Mouse (Mus musculus): ENCODE measurements around the gene Akap5.
A peak's percentile ranks its signal among the peaks of the same experiment; 100 is the strongest.

The Akap5 gene

GRCm38 (mm10) chr12:76311227-76311626, 13.5 kb upstream of the Akap5 start:
- peak in 1 of 2 experiments; percentile 33 for DNase-seq

- DNase-seq, result no peak
These were observed 12.7 kb upstream of the Akap5 start for GRCm38 (mm10) chr12:76311951-76312350.

- DNase-seq, result peak; percentile 67 to 70
These were observed 6.1 kb upstream of the Akap5 start for GRCm38 (mm10) chr12:76318282-76319212.

- peak; percentile 54 to 70 for DNase-seq
These were observed 1.9 kb downstream of the Akap5 start for GRCm38 (mm10) chr12:76326437-76327220.

GRCm38 (mm10) chr12:76328567-76329354, 4.1 kb downstream of the Akap5 start:
- DNase-seq, result no peak

GRCm38 (mm10) chr12:76333688-76334087, 9.0 kb downstream of the Akap5 start:
- DNase-seq, result no peak

GRCm38 (mm10) chr12:76335641-76336040, 10.9 kb downstream of the Akap5 start:
- DNase-seq, result no peak

- peak in 1 of 2 experiments; percentile 37 for DNase-seq
These were observed 11.6 kb downstream of the Akap5 start for GRCm38 (mm10) chr12:76336111-76336965.

GRCm38 (mm10) chr12:76341080-76341479, 16.4 kb downstream of the Akap5 start:
- peak in 1 of 2 experiments; percentile 58 for DNase-seq

GRCm38 (mm10) chr12:76345759-76346455, 21.2 kb downstream of the Akap5 start:
- DNase-seq, result peak; percentile 40 to 64

GRCm38 (mm10) chr12:76349680-76350220, 25.1 kb downstream of the Akap5 start:
- no peak for DNase-seq

GRCm38 (mm10) chr12:76360868-76361267, 36.2 kb downstream of the Akap5 start:
- DNase-seq, result no peak

GRCm38 (mm10) chr12:76361405-76362302, 37.0 kb downstream of the Akap5 start:
- DNase-seq, result no peak

- no peak for DNase-seq
These were observed 37.6 kb downstream of the Akap5 start for GRCm38 (mm10) chr12:76362303-76362676.

- DNase-seq, result no peak
These were observed 41.6 kb downstream of the Akap5 start for GRCm38 (mm10) chr12:76366276-76366675.

- peak in 1 of 2 experiments; percentile 20 for DNase-seq
These were observed 42.7 kb downstream of the Akap5 start for GRCm38 (mm10) chr12:76367096-76367995.

- DNase-seq, result no peak
These were observed 43.6 kb downstream of the Akap5 start for GRCm38 (mm10) chr12:76368201-76368789.

GRCm38 (mm10) chr12:76368790-76369205, 44.1 kb downstream of the Akap5 start:
- DNase-seq, result peak in 1 of 2 experiments; percentile 37
